ENCODE assay signal across 34 mouse cellular contexts in the genomic region with DNA sequence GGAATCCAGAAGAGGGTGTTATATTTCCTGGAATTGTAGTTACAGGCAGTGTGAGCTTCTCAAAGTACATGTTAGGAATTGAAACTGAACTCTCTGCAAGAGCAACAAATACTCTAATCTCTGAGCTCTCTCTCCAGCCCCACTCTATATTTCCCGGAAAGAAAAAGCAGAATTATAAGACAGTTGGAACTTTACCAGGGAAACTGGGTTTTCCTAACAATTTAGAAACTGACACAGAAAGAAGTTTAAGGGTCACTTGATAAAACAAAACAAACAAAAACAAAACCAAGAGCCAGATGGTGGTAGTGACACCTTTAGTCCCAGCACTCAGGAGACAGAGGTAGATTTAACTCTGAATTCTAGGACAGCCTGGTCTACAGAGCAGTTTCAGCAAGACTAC.
"Had no signal": no experiment of that assay in that cellular context is flagged by ENCODE, and none has a peak within 500 bp of the region (broad histone marks: within the 10 kb centered on the region; RNA-seq: fewer than 3 reads in every experiment).

No protein-coding gene starts in this region.

- ATAC-seq: hindbrain, embryonic 16.5 days; hindbrain, postnatal 0 days; inflammation-experienced regulatory T-cells, adult 6 months; intestine, embryonic 16.5 days; intestine, postnatal 0 days had no signal

- H3K9ac ChIP-seq: heart, embryonic 12.5 days; heart, embryonic 13.5 days; heart, embryonic 15.5 days; hindbrain, embryonic 12.5 days; hindbrain, embryonic 13.5 days; hindbrain, embryonic 14.5 days; hindbrain, embryonic 15.5 days; kidney, embryonic 15.5 days had no signal

- DNase-seq: heart, postnatal 10 days; heart, postnatal 14 days; heart, postnatal 36 days; heart, postnatal 4 days; kidney, adult 11 months; kidney, adult 18-20 months; kidney, adult 2 months; kidney, adult 8-10 months; kidney, adult 9 months; kidney, postnatal 10 days; kidney, postnatal 14 days; kidney, postnatal 25 days; kidney, postnatal 36 days; kidney, postnatal 4 days; layer of hippocampus, adult 9-11 months; layer of hippocampus, postnatal 36 days had no signal

- H3K9me3 ChIP-seq: heart, embryonic 10.5 days; heart, embryonic 12.5 days; heart, embryonic 13.5 days; heart, embryonic 15.5 days; hindbrain, embryonic 10.5 days; hindbrain, embryonic 12.5 days; hindbrain, embryonic 13.5 days; hindbrain, embryonic 15.5 days; kidney, embryonic 15.5 days had no signal

- H3K27ac ChIP-seq: heart, embryonic 10.5 days; heart, embryonic 13.5 days; heart, embryonic 15.5 days; hindbrain, embryonic 10.5 days; hindbrain, embryonic 12.5 days; hindbrain, embryonic 13.5 days; hindbrain, embryonic 14.5 days; hindbrain, embryonic 15.5 days; hindbrain, postnatal 0 days; kidney, embryonic 15.5 days; kidney, postnatal 0 days; layer of hippocampus, adult 2 months had no signal

- H3K4me2 ChIP-seq: heart, embryonic 11.5 days; heart, embryonic 12.5 days; heart, embryonic 13.5 days; heart, embryonic 15.5 days; hindbrain, embryonic 12.5 days; hindbrain, embryonic 13.5 days; hindbrain, embryonic 14.5 days; hindbrain, embryonic 15.5 days; kidney, embryonic 15.5 days had no signal

- H3K4me3 ChIP-seq: heart, embryonic 10.5 days; heart, embryonic 12.5 days; heart, embryonic 13.5 days; heart, embryonic 15.5 days; hindbrain, embryonic 10.5 days; hindbrain, embryonic 12.5 days; hindbrain, embryonic 13.5 days; hindbrain, embryonic 15.5 days; kidney, embryonic 15.5 days; layer of hippocampus, adult 2 months had no signal

- H3K27me3 ChIP-seq: heart, embryonic 12.5 days; heart, embryonic 13.5 days; heart, embryonic 15.5 days; hindbrain, embryonic 12.5 days; hindbrain, embryonic 13.5 days; hindbrain, embryonic 15.5 days; kidney, embryonic 15.5 days had no signal
